Mouse (Mus musculus) cerebellum, adult 8-10 months (tissue): ENCODE data around the gene Lrrtm4.

Experiments used
- DNase-seq: peaks from one replicate; pipeline ENCODE4 v3.0.0; 2022

The Lrrtm4 gene

GRCm38 (mm10) chr6:80331751-80332150, 313.1 kb downstream of the Lrrtm4 start:
- DNase-seq, result no peak

GRCm38 (mm10) chr6:80352307-80352706, 333.6 kb downstream of the Lrrtm4 start:
- DNase-seq, result no peak

DNA sequence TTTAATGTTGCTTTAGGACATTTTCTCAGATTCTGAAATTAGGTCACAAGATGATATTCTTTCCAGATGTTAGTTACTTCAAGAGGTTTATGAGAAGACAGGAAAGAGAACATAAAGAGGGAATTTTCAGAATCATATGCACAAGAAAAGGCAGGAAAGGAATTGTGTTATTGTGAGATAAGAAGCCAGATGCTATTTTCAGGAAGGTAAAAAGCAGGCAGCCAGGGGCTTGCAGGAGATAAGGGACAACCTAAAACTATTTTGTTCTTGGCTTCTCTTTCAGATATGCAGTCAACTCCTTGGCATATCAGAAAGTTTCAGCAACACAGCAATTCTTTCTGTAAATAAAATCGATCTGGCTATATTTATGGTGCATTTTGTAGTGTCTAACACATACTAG, 338.4 kb downstream of the Lrrtm4 start:
- DNase-seq, result no peak

DNA sequence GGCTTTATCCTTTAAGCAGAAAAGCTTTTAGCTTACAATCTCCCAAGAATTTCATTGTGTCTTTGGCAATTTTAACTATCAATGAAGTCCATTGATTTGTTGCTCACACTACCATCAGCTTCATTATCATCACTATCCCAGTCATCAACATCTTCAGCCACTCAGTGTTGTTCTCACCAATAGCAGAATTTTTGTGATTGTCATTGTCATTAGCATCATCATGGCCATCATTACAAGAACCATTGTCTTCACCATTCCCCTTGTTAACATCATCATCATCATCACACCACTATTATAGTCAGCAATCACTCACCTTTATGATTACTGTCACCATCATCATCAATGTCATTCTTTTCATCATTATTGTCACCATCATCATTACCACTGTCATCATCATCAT, 344.9 kb downstream of the Lrrtm4 start:
- DNase-seq, result no peak

DNA sequence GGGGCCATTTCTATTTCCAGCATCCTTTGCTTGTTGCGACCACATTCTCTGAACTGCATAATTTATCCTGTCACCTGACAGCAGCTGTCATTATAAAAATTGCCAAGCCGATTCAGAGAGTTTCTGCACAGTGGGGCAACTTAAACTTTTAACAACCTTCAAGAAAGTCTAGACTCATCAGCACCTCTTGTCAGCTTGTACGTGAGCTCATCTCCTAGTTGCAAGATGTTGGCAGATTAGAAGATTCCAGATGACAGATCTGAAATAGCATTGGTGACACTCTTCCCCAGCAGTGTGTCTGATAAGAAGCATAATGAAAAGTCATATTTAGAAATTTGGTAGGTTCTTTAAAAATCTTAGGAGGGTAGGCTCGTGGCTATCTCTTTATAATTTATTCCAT, 347.9 kb downstream of the Lrrtm4 start:
- DNase-seq, result no peak

DNA sequence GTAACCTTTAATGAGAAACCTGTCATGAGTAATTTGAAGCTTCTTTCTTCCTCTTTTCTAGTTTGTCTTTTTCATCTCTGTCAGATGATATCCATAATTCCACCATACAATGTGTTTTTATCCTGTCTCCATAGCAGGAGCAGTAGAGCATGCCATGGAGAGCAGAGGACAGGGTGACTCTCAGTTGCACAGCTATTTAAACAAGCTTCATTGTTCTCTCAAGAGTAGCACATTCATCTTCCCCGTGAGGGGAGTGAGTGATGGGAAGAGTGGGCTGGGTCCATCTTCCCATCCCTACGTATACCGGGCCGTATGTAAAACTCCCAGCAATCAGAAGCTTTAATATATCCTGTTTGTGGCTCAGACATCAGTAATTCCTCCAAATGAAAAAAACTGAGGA, 370.9 kb downstream of the Lrrtm4 start:
- DNase-seq, result no peak

DNA sequence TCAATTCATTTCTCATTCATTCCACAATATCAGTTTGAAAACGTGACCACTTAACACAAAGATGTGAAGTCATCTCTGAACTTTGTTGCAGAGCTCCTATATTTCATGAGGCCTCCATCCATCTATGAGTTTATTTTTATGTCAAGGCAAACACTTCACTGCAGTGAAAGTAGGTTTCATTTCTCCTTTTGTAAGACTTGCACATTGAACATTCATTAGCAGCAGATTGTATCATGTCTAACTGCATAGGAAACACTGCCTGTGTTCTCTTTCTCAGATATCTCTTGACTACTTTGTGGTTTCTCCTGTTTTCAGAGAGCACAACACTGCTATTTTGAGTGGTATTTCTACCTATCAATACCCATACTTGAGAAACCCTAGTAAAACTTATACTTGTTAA, 388.1 kb downstream of the Lrrtm4 start:
- no peak for DNase-seq

- no peak for DNase-seq
These were observed 421.5 kb downstream of the Lrrtm4 start for GRCm38 (mm10) chr6:80440135-80440534.

- no peak for DNase-seq
These were observed 451.9 kb downstream of the Lrrtm4 start for GRCm38 (mm10) chr6:80470546-80470945.

DNA sequence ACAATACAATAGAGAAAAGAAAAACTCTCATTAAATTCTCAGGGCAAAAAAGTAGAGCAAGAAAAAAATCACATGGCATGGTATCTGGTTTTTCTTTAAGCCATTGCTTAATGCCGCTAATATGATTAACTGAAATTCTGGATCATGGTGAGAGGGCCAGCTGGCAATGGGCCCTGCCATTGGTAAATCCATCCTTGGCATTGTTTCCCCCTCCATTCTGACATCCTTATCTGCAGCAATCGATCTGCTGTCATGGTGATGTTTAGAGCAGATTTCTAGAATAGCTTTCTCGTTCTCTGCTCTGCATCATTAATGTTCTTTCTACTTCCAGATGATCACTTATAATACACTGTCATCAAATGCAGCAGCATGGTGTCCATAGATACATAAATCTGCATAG, 457.5 kb downstream of the Lrrtm4 start:
- no peak for DNase-seq

DNA sequence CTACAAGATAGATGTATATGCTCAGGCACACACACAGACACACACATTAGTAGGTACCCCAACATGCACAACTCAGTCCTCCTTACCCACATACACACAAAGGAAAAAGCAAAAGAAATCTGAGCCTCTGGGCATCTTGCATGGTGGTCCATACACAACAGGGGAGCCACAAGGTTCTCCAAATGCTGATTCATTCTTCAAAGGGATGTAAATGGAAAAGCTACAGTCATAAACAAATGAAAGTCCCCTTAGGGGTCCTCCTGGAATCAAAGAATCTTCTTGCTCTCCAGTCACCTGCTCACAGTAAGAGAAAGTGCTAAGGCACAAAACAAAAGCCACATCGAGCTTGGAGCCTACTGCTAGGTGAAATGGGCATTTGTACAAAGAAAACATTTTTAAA, 526.3 kb downstream of the Lrrtm4 start:
- DNase-seq, result no peak

- no peak for DNase-seq
These were observed 531.2 kb downstream of the Lrrtm4 start for GRCm38 (mm10) chr6:80549907-80550306.

GRCm38 (mm10) chr6:80553398-80553797, 534.7 kb downstream of the Lrrtm4 start:
- no peak for DNase-seq

GRCm38 (mm10) chr6:80554991-80555390, 536.3 kb downstream of the Lrrtm4 start:
- no peak for DNase-seq

DNA sequence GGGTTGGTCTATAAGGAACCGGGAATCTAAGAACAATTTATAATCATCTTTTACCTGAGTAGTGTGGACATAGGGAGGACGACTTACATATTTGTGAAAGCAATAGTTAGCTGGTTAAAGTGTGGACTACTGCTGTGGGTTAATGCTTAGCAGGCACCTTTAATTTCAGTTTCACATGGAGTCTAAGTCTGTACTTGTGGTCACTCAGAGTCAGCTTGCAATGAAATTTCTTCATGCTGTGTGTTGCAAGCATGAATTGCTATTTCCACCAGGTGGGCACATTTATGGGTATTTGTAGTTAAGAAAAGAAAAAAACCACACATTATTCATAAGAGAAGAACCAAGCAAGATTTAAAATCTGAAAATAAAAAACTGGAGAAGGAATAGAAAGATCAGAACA, 558.5 kb downstream of the Lrrtm4 start:
- no peak for DNase-seq

- no peak for DNase-seq
These were observed 563.5 kb downstream of the Lrrtm4 start for GRCm38 (mm10) chr6:80582225-80582624.

DNA sequence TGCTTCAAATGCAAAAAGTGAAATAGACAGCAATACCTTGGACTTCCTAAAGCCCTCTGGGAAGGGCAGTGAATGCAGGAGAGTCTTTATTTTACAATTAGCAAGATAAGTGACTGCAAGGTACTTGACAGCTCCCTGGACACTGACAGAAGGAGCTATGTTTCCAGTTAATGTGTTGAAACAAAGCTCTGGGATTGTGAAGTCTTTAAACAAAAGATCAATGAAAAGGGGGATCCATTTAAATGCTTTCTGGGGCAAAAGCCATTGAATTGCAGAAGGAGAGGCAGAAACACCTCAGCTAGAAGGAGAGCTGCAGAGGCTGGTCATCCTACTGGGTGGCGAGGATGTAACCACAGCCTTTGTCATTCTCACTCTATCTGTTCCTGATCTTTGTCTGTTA, 571.1 kb downstream of the Lrrtm4 start:
- DNase-seq, result no peak

DNA sequence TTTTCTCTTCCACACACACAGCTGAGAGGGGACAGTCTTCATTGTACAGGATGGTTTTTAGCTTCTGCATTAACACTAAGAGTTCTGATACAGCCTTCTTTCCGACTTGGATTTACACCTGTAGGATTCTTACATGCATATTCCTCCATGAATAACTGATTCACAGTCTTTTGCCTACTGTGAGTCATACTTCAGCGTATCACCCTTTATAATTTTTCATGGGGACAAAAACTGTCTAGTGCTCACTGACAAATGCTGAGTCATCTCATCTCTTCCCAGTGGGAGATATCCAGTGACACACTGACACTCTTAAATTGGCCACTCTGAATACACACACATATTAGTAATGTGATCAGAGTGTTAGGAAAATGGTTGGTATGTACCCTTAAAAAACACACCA, 600.8 kb downstream of the Lrrtm4 start:
- no peak for DNase-seq

DNA sequence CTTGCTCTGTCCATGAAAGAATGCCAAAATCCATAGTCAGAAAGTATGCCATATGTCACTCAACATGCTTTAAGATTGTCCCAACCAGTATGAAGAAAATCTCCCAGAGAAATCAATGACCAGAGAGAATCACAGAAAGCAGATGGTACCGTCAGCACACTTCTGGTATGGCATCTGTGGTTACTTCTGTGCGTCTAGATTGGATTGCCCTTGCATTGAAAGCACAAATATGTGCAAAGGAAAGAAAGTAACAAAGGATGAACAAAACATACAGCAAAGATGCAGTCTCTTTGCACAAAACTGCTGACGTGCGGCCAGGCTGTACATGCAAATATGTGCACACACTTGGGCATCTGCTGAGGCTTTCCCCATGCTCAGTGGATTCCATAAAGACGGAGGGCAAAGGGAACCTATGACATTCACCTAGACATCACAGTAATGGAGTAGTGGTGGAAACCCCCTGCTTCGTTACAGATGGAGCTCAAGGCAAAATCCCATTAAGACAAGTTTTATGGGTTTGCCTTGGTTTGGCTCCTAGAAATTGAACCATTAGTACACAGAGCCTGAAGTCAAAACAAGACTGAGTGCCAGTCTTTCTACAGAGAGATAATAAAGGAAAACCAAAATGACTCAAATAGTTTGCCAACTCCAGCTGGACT, 604.1 kb downstream of the Lrrtm4 start:
- DNase-seq, result no peak

DNA sequence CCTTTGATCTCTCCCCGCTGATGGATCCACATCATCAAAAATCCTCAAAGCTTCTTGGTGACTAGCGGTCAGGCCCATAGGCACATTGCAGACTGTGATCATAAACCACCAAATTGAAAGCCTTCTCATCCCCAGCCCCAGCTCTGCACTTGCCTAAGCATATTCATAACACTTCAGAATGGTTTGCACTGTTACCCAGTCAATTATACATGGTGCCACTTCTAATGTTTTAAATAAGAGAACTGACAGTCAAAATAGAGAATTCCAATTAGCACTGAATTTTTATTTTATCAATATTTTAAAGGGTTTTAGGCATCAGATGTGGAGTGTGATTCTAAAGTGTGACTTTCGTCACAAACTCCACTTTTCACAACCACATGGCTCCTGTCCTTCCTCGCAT, 606.8 kb downstream of the Lrrtm4 start:
- DNase-seq, result no peak

DNA sequence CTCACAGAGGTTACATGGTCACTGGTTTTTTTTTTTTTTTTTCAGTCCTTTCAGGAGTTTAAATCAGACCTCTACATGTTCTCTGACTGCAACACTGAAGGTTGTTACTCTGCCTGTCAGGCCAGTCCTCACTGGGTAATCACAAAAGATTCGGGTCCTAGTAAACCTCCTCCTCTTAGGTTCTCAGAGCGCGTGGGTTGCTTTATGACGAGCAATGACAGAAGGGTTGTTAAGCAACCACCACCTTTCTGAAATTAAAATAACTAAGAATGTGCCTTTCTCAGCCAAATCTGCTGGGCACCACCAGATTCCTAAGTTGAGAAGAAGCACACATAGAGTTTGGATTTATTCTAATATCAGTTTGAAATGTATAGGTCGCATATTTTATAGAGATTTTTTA, 644.1 kb downstream of the Lrrtm4 start:
- no peak for DNase-seq

- DNase-seq, result no peak
These were observed 645.4 kb downstream of the Lrrtm4 start for GRCm38 (mm10) chr6:80664039-80664438.

DNA sequence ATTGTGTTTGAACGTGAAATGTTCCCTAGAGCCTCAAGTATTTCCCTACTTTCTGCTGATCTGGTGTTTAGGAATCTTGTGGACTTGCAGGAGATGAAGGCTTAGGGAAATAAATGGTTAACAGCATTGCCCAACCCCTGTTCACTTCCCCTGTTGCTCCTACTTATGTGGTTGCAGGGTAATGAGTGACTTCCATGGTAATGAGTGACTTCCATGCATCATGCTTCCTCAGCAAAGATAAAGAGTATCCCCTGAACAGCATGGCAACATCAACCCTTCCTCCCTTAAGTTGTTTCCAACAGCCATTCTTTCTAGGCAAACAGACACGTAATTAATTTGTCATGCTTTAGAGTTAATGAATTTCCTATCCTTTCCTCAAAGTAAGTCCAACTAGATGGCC, 685.5 kb downstream of the Lrrtm4 start:
- no peak for DNase-seq

GRCm38 (mm10) chr6:80720468-80720867, 701.8 kb downstream of the Lrrtm4 start:
- DNase-seq, result no peak

DNA sequence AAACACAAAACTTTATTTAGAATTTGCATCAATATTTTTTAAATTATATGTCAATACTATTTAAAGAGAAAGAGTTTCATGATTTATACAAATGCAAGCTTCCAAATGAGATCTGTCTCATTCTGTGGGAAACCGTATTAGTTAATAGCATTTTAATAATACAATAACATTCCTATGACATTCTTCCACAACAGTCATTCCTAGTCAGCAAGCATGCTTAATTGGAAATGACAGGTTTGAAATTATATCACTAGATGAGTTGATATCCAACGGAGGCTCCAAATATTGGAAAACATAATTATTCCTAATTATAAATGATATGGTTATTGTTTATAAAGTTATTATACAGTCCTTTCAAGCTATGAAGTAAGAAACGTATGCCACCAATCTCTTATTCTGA, 714.7 kb downstream of the Lrrtm4 start:
- DNase-seq, result no peak

DNA sequence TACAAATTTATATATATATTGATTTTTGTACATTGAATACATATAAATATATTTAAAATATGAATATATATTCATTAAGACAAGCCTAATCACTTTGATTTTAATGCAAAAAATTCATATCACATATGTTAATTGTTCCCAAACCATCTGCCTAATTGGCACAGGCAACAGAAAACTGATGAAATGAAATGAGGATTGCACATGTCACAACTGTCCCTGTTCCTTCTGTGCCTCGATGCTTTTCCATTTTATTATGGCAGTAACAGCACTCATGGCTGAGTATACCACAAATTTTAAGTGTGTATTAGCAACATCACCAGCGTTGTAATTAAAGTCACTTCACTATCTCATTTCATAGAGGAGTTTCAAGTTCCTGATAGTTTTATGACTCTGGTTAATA, 732.1 kb downstream of the Lrrtm4 start:
- no peak for DNase-seq
